Mouse (Mus musculus): ENCODE measurements around the gene Vat1l.

DNA sequence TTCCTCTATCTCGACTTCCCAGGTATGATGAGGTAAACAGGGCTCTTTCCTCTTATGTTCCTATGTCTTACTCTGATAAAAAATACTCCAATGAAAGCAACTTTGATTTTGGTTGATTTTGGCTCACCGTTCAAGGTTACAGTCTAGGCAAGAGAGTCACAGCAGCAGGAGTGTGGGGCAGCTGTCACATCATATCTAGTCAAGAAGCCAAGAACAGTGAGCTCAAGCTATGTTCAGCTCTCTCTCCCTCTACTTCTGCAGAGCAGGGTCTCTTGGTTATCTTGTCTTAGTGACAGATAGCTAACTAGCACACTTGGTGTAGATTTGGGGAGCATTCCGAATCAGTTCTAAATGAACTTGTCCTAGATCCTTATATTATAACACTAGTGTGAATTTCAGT is 41.5 kb upstream of the Vat1l start:
- TF ChIP-seq CTCF (IDR thresholded peaks at IDR 0.05; ENCODE audit: insufficient read depth, low read depth, low read length) (no peak), POLR2A (IDR thresholded peaks at IDR 0.05; ENCODE audit: insufficient read depth, low read depth, low read length) (no peak)

Measured in olfactory bulb, adult 2 months (tissue).